Mouse (Mus musculus): ENCODE data around the gene Sv2a. TPM values are rescaled to one million over a fixed set of nuclear protein-coding genes. Genes with fewer than 3 reads are reported as not detected.
A peak's percentile ranks its signal among the peaks of the same experiment; 100 is the strongest.
"Not testable (repeated sequence)": the region's sequence is repeated elsewhere in the genome, so short reads cannot be mapped to it uniquely, and the experiment has no call there.

Sv2a gene
- polyA plus RNA-seq, 1 experiment = 2.0 TPM

GRCm38 (mm10) chr3:96219191-96219641, 38.3 kb downstream of the Sv2a start:
- Histone ChIP-seq H3K4me1 (ENCODE audit: control insufficient read depth, insufficient read depth, low read length) (peaks cover 5% of the 10 kb centered on the region), H3K4me3 (ENCODE audit: insufficient read depth, low read length) (peak overlapping the region; percentile 74), H3K27ac (ENCODE audit: insufficient read depth, low read length) (peak overlapping the region; percentile 97)
- TF ChIP-seq POLR2A (IDR thresholded peaks at IDR 0.05; ENCODE audit: low read depth, low read length) (peak; percentile 49; the same call in 1 of the 2 replicates), CTCF (IDR thresholded peaks at IDR 0.05; ENCODE audit: borderline replicate concordance, insufficient read depth, low read length) (no peak)

GRCm38 (mm10) chr3:96219661-96220130, 38.7 kb downstream of the Sv2a start, which contains the start of the genes Bola1 and Hist2h2ab:
TSS of gene Bola1 (minus strand) at chr3:96219709.
TSS of gene Hist2h2ab (plus strand) at chr3:96219865.
- Histone ChIP-seq H3K27ac (ENCODE audit: insufficient read depth, low read length) (peak within 1 kb of the TSS; percentile 97), H3K4me1 (ENCODE audit: control insufficient read depth, insufficient read depth, low read length) (peaks cover 5% of the 10 kb centered on the region), H3K4me3 (ENCODE audit: insufficient read depth, low read length) (peak within 1 kb of the TSS; percentile 74)
- TF ChIP-seq CTCF (IDR thresholded peaks at IDR 0.05; ENCODE audit: borderline replicate concordance, insufficient read depth, low read length) = no peak
- TF ChIP-seq POLR2A (IDR thresholded peaks at IDR 0.05; ENCODE audit: low read depth, low read length) = peak; percentile 78

DNA sequence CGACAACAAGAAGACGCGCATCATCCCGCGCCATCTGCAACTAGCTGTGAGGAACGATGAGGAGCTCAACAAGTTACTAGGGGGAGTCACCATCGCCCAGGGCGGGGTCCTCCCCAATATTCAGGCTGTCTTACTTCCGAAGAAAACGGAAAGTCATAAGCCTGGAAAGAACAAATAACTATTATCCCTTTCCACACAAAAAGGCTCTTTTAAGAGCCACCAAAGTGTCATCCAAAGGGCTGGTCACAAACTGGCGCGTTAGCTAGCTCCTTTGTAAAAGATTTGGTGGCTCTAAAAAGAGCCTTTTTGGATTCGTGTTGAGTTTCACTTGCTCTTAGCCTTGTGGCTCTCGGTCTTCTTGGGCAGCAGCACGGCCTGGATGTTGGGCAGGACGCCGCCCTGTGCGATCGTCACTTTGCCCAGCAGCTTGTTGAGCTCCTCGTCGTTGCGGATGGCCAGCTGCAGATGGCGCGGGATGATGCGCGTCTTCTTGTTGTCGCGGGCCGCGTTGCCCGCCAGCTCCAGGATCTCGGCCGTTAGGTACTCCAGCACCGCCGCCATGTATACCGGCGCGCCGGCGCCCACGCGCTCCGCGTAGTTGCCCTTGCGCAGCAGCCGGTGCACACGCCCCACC, 39.3 kb downstream of the Sv2a start:
- peak; percentile 23 for TF ChIP-seq POLR2A (IDR thresholded peaks at IDR 0.05; ENCODE audit: low read depth, low read length)
- H3K4me1 ChIP-seq (ENCODE audit: control insufficient read depth, insufficient read depth, low read length) = not testable (repeated sequence)
- Histone ChIP-seq H3K27ac (ENCODE audit: insufficient read depth, low read length) (peak overlapping the region; percentile 97), H3K4me3 (ENCODE audit: insufficient read depth, low read length) (peak overlapping the region; percentile 74)

DNA sequence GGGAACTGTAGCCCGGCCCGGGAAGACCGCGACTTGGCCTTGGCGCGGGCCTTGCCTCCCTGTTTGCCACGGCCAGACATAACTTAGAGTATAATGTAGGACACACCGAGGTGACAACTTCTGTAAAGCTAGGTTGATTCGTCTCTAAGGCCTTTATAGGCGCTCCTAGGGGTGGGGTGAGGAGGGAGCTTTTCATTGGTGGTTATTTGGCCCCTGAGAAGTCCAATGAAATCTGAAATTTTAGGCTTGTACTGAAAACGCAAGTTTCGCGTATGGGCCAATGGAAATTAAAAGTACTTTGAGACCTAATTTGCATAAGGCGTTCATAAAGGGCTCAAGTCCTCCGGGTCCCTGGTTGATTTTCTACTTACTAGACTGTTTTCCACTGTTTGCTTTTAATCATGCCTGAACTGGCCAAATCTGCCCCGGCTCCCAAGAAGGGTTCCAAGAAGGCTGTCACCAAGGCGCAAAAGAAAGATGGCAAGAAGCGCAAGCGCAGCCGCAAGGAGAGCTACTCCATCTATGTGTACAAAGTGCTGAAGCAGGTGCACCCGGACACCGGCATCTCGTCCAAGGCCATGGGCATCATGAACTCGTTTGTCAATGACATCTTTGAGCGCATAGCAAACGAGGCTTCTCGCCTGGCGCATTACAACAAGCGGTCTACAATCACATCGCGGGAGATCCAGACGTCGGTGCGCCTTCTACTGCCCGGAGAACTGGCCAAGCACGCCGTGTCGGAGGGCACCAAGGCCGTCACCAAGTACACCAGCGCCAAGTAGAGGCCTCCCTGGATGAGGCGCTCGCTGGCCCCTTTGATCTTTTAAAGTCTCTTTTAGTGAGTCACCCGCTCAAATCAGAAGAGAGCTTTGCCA, 40.1 kb downstream of the Sv2a start, which contains the start of the genes Hist2h2ac and Hist2h2be:
TSS of gene Hist2h2ac (minus strand) at position 116 of the 875 bp plus-strand sequence.
TSS of gene Hist2h2be (plus strand) at position 355 of the 875 bp plus-strand sequence.
- peak; percentile 94 for TF ChIP-seq POLR2A (IDR thresholded peaks at IDR 0.05; ENCODE audit: low read depth, low read length)
- no peak for TF ChIP-seq CTCF (IDR thresholded peaks at IDR 0.05; ENCODE audit: borderline replicate concordance, insufficient read depth, low read length)
- H3K27ac ChIP-seq (ENCODE audit: insufficient read depth, low read length) = peak within 1 kb of the TSS; percentile 97
- H3K4me3 ChIP-seq (ENCODE audit: insufficient read depth, low read length) = peak within 1 kb of the TSS; percentile 74
- peaks cover 5% of the 10 kb centered on the region for H3K4me1 ChIP-seq (ENCODE audit: control insufficient read depth, insufficient read depth, low read length)

GRCm38 (mm10) chr3:96221640-96222038, 40.7 kb downstream of the Sv2a start:
- Histone ChIP-seq H3K27ac (ENCODE audit: insufficient read depth, low read length) (peak overlapping the region; percentile 75), H3K4me3 (ENCODE audit: insufficient read depth, low read length) (peak overlapping the region; percentile 30), H3K4me1 (ENCODE audit: control insufficient read depth, insufficient read depth, low read length) (peaks cover 5% of the 10 kb centered on the region)
- no peak for TF ChIP-seq CTCF (IDR thresholded peaks at IDR 0.05; ENCODE audit: borderline replicate concordance, insufficient read depth, low read length)

DNA sequence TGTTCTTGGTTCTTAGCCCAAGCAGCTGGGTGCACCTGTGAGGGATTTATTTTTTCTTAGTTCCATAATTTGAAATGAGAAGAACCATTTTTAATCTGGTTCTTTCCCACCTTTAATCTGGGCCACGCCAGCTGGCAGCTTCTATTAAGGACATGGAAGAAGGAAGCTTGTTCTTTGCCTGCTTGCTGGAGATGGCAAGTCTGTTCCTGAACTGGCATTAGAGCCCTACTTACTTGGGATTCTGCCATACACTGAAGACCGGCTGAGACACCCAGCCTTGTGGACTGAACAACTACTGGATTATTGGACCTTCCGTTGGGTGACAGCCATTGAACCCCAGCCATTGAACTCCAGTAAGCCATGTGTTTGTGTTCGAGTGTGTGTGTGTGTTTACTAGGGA, 41.8 kb downstream of the Sv2a start:
- no peak overlapping the region for H3K4me3 ChIP-seq (ENCODE audit: insufficient read depth, low read length)
- peaks cover 13% of the 10 kb centered on the region for H3K4me1 ChIP-seq (ENCODE audit: control insufficient read depth, insufficient read depth, low read length)
- TF ChIP-seq POLR2A (IDR thresholded peaks at IDR 0.05; ENCODE audit: low read depth, low read length) (no peak), CTCF (IDR thresholded peaks at IDR 0.05; ENCODE audit: borderline replicate concordance, insufficient read depth, low read length) (no peak)
- H3K27ac ChIP-seq (ENCODE audit: insufficient read depth, low read length) = no peak overlapping the region

DNA sequence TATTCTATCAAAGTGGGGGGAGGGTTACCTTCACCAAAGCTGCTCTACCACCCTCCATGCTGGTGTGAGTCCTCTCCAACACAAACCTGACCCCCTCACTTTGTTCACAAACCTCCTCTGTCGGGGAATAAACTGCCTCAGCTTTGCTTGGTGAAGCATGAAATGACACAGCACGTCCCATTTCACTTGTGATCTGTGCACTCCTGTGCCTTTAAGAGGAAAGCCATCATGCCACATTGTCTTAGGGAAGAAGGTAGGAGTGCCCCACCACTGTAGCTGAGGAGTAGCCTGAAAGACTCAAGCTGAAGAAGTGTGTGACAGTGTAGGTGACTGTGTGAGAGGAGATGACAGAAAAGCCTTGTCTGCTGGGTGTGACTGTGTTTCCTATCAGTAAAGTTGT, 44.5 kb downstream of the Sv2a start:
- Histone ChIP-seq H3K4me1 (ENCODE audit: control insufficient read depth, insufficient read depth, low read length) (peaks cover 10% of the 10 kb centered on the region), H3K27ac (ENCODE audit: insufficient read depth, low read length) (no peak overlapping the region), H3K4me3 (ENCODE audit: insufficient read depth, low read length) (no peak overlapping the region)
- TF ChIP-seq CTCF (IDR thresholded peaks at IDR 0.05; ENCODE audit: borderline replicate concordance, insufficient read depth, low read length) = no peak
- TF ChIP-seq POLR2A (IDR thresholded peaks at IDR 0.05; ENCODE audit: low read depth, low read length) = no peak

- peak overlapping the region; percentile 57 for H3K27ac ChIP-seq (ENCODE audit: insufficient read depth, low read length)
- no peak overlapping the region for H3K4me3 ChIP-seq (ENCODE audit: insufficient read depth, low read length)
- TF ChIP-seq POLR2A (IDR thresholded peaks at IDR 0.05; ENCODE audit: low read depth, low read length) (no peak), CTCF (IDR thresholded peaks at IDR 0.05; ENCODE audit: borderline replicate concordance, insufficient read depth, low read length) (no peak)
- peaks cover 8% of the 10 kb centered on the region for H3K4me1 ChIP-seq (ENCODE audit: control insufficient read depth, insufficient read depth, low read length)
Observed at GRCm38 (mm10) chr3:96226695-96227648, 46.0 kb downstream of the Sv2a start.

DNA sequence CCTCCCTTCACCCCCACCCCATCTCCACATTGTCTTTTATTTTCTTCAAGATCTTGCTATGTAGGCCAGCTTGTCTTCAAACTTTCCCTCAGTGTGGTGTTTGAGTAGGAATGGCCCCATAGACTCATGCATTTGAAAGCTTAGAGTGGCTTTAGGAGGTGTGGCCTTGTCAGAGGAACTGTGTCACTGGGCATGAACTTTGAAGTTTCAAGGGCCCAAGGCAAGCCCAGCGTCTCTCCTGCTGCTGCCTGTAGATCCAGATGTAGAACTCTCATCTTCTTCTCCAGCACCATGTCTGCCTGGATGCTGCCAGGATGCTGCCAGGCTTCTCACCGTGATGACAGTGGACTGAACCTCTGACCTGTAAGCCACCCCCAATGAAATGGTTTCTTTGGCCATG, 47.9 kb downstream of the Sv2a start:
- Histone ChIP-seq H3K4me3 (ENCODE audit: insufficient read depth, low read length) (no peak overlapping the region), H3K27ac (ENCODE audit: insufficient read depth, low read length) (no peak overlapping the region), H3K4me1 (ENCODE audit: control insufficient read depth, insufficient read depth, low read length) (peaks cover 8% of the 10 kb centered on the region)
- TF ChIP-seq CTCF (IDR thresholded peaks at IDR 0.05; ENCODE audit: borderline replicate concordance, insufficient read depth, low read length) (no peak), POLR2A (IDR thresholded peaks at IDR 0.05; ENCODE audit: low read depth, low read length) (no peak)
